Mouse (Mus musculus): ENCODE results near the gene Yipf2. TPM values are rescaled to one million over a fixed set of nuclear protein-coding genes. Genes with fewer than 3 reads are reported as not detected.

Yipf2 gene
- polyA plus RNA-seq, 1 experiment from 2014 or later: 15.2 TPM

MicroRNA genes within 50 kb of the gene (microRNA counts, 519-probe panel; counts per million panel counts)
- 209 counts per million, percentile 61 among the panel's probes with 10 or more counts for microRNA mmu-miR-1946b

Small RNA genes within 50 kb of the gene (microRNA-seq; reads per million reads assigned to microRNA genes)
- gene Mir1946b: not detected

Other genes with a start within 250 kb of the Yipf2 start
- gene Ilf3, start 225.0 kb downstream of the Yipf2 start, polyA plus RNA-seq (2015; fragmentation: Nextera tagmentation; extraction: Ambion mirVana): 115 and 120 TPM in 2 replicates
- gene Qtrt1, start 181.0 kb downstream of the Yipf2 start, polyA plus RNA-seq (2015; fragmentation: Nextera tagmentation; extraction: Ambion mirVana): 27.6 and 28.6 TPM in 2 replicates
- 66.8 and 67.6 TPM in 2 replicates for gene Dnm2, start 167.9 kb downstream of the Yipf2 start, polyA plus RNA-seq (2015; fragmentation: Nextera tagmentation; extraction: Ambion mirVana)
- gene Tmed1, start 82.6 kb downstream of the Yipf2 start, polyA plus RNA-seq (2015; fragmentation: Nextera tagmentation; extraction: Ambion mirVana): 88.9 and 103 TPM in 2 replicates
- 2.1 and 2.6 TPM in 2 replicates for gene AB124611, start 66.7 kb downstream of the Yipf2 start, polyA plus RNA-seq (2015; fragmentation: Nextera tagmentation; extraction: Ambion mirVana)
- 25.9 and 27.9 TPM in 2 replicates for gene Carm1, start 45.9 kb downstream of the Yipf2 start, polyA plus RNA-seq (2015; fragmentation: Nextera tagmentation; extraction: Ambion mirVana)
- 23.1 and 25.2 TPM in 2 replicates for gene Timm29, start 106 bp downstream of the Yipf2 start, polyA plus RNA-seq (2015; fragmentation: Nextera tagmentation; extraction: Ambion mirVana)
- gene Smarca4, start 23.3 kb upstream of the Yipf2 start, polyA plus RNA-seq (2015; fragmentation: Nextera tagmentation; extraction: Ambion mirVana): 56.1 and 57.9 TPM in 2 replicates
- 18.9 and 20.4 TPM in 2 replicates for gene Ldlr, start 130.7 kb upstream of the Yipf2 start, polyA plus RNA-seq (2015; fragmentation: Nextera tagmentation; extraction: Ambion mirVana)
- 84.8 and 96.7 TPM in 2 replicates for gene Spc24, start 167.5 kb upstream of the Yipf2 start, polyA plus RNA-seq (2015; fragmentation: Nextera tagmentation; extraction: Ambion mirVana)
- gene Kank2, start 205.9 kb upstream of the Yipf2 start, polyA plus RNA-seq (2015; fragmentation: Nextera tagmentation; extraction: Ambion mirVana): 16.0 and 16.9 TPM in 2 replicates
- gene Angptl8, start 242.7 kb upstream of the Yipf2 start, polyA plus RNA-seq (2015; fragmentation: Nextera tagmentation; extraction: Ambion mirVana): 1.6 and 2.3 TPM in 2 replicates

Data from heart, embryonic 13.5 days (tissue).